Mouse (Mus musculus): ENCODE results near the gene B3galt6. TPM values are rescaled to one million over a fixed set of nuclear protein-coding genes. Genes with fewer than 3 reads are reported as not detected.

The B3galt6 gene
- polyA plus RNA-seq, 1 experiment: not detected

GRCm38 (mm10) chr4:156004109-156004508 lies 11.7 kb upstream of the B3galt6 start:
- Histone ChIP-seq H3K4me3 (ENCODE audit: insufficient read depth, low read depth, low read length) (no peak overlapping the region), H3K27ac (ENCODE audit: insufficient read depth, low read depth, low read length) (no peak overlapping the region), H3K4me1 (ENCODE audit: control insufficient read depth, insufficient read depth, low read length) (no peaks in the 10 kb centered on the region)
- no peak for TF ChIP-seq CTCF (IDR thresholded peaks at IDR 0.05; ENCODE audit: insufficient read depth, low read depth, low read length)
- TF ChIP-seq POLR2A (IDR thresholded peaks at IDR 0.05; ENCODE audit: insufficient read depth, low read depth, low read length): no peak
- 92% methylated on average over 3 of the region's 3 CpGs for WGBS

GRCm38 (mm10) chr4:155993606-155994005 lies 1.2 kb upstream of the B3galt6 start:
- TF ChIP-seq POLR2A (IDR thresholded peaks at IDR 0.05; ENCODE audit: insufficient read depth, low read depth, low read length) (no peak), CTCF (IDR thresholded peaks at IDR 0.05; ENCODE audit: insufficient read depth, low read depth, low read length) (no peak)
- Histone ChIP-seq H3K4me1 (ENCODE audit: control insufficient read depth, insufficient read depth, low read length) (peaks cover 13% of the 10 kb centered on the region), H3K4me3 (ENCODE audit: insufficient read depth, low read depth, low read length) (peak overlapping the region; percentile 82), H3K27ac (ENCODE audit: insufficient read depth, low read depth, low read length) (peak overlapping the region; percentile 97)
- 2% methylated on average over 15 of the region's 15 CpGs for WGBS

GRCm38 (mm10) chr4:155992906-155993547 lies 578 bp upstream of the B3galt6 start:
- WGBS: under 1% methylated on average over 70 of the region's 70 CpGs
- Histone ChIP-seq H3K27ac (ENCODE audit: insufficient read depth, low read depth, low read length) (peak overlapping the region; percentile 97), H3K4me3 (ENCODE audit: insufficient read depth, low read depth, low read length) (peak overlapping the region; percentile 82), H3K4me1 (ENCODE audit: control insufficient read depth, insufficient read depth, low read length) (peaks cover 13% of the 10 kb centered on the region)
- peak; percentile 35; the same call in 1 of the 2 replicates for TF ChIP-seq POLR2A (IDR thresholded peaks at IDR 0.05; ENCODE audit: insufficient read depth, low read depth, low read length)
- no peak for TF ChIP-seq CTCF (IDR thresholded peaks at IDR 0.05; ENCODE audit: insufficient read depth, low read depth, low read length)

GRCm38 (mm10) chr4:155991908-155992230 lies 580 bp downstream of the B3galt6 start:
- 22% methylated on average over 37 of the region's 37 CpGs for WGBS
- Histone ChIP-seq H3K4me3 (ENCODE audit: insufficient read depth, low read depth, low read length) (peak overlapping the region; percentile 73), H3K27ac (ENCODE audit: insufficient read depth, low read depth, low read length) (peak overlapping the region; percentile 83; the same call in 1 of the 2 replicates), H3K4me1 (ENCODE audit: control insufficient read depth, insufficient read depth, low read length) (peaks cover 13% of the 10 kb centered on the region)
- no peak for TF ChIP-seq CTCF (IDR thresholded peaks at IDR 0.05; ENCODE audit: insufficient read depth, low read depth, low read length)
- TF ChIP-seq POLR2A (IDR thresholded peaks at IDR 0.05; ENCODE audit: insufficient read depth, low read depth, low read length): no peak

- H3K4me1 ChIP-seq (ENCODE audit: control insufficient read depth, insufficient read depth, low read length): peaks cover 13% of the 10 kb centered on the region
- no peak overlapping the region for H3K27ac ChIP-seq (ENCODE audit: insufficient read depth, low read depth, low read length)
- no peak for TF ChIP-seq CTCF (IDR thresholded peaks at IDR 0.05; ENCODE audit: insufficient read depth, low read depth, low read length)
- TF ChIP-seq POLR2A (IDR thresholded peaks at IDR 0.05; ENCODE audit: insufficient read depth, low read depth, low read length): no peak
- H3K4me3 ChIP-seq (ENCODE audit: insufficient read depth, low read depth, low read length): peak overlapping the region; percentile 73
- 79% methylated on average over 22 of the region's 22 CpGs for WGBS
These were observed 1.1 kb downstream of the B3galt6 start for GRCm38 (mm10) chr4:155991211-155991907.

GRCm38 (mm10) chr4:155983788-155984187 lies 8.7 kb downstream of the B3galt6 start:
- no peak overlapping the region for H3K27ac ChIP-seq (ENCODE audit: insufficient read depth, low read depth, low read length)
- no peak overlapping the region for H3K4me3 ChIP-seq (ENCODE audit: insufficient read depth, low read depth, low read length)
- WGBS: 16% methylated on average over 2 of the region's 2 CpGs
- no peaks in the 10 kb centered on the region for H3K4me1 ChIP-seq (ENCODE audit: control insufficient read depth, insufficient read depth, low read length)
- no peak for TF ChIP-seq CTCF (IDR thresholded peaks at IDR 0.05; ENCODE audit: insufficient read depth, low read depth, low read length)
- TF ChIP-seq POLR2A (IDR thresholded peaks at IDR 0.05; ENCODE audit: insufficient read depth, low read depth, low read length): no peak

- 80% methylated on average over 12 of the region's 12 CpGs for WGBS
- Histone ChIP-seq H3K27ac (ENCODE audit: insufficient read depth, low read depth, low read length) (no peak overlapping the region), H3K4me3 (ENCODE audit: insufficient read depth, low read depth, low read length) (no peak overlapping the region), H3K4me1 (ENCODE audit: control insufficient read depth, insufficient read depth, low read length) (no peaks in the 10 kb centered on the region)
- TF ChIP-seq CTCF (IDR thresholded peaks at IDR 0.05; ENCODE audit: insufficient read depth, low read depth, low read length) (no peak), POLR2A (IDR thresholded peaks at IDR 0.05; ENCODE audit: insufficient read depth, low read depth, low read length) (no peak)
These were observed 10.9 kb downstream of the B3galt6 start for GRCm38 (mm10) chr4:155981436-155982082.

GRCm38 (mm10) chr4:155973239-155973638 lies 19.2 kb downstream of the B3galt6 start:
- no peak overlapping the region for H3K4me3 ChIP-seq (ENCODE audit: insufficient read depth, low read depth, low read length)
- no peak overlapping the region for H3K27ac ChIP-seq (ENCODE audit: insufficient read depth, low read depth, low read length)
- H3K4me1 ChIP-seq (ENCODE audit: control insufficient read depth, insufficient read depth, low read length): no peaks in the 10 kb centered on the region
- 89% methylated on average over 2 of the region's 2 CpGs for WGBS
- TF ChIP-seq CTCF (IDR thresholded peaks at IDR 0.05; ENCODE audit: insufficient read depth, low read depth, low read length) (no peak), POLR2A (IDR thresholded peaks at IDR 0.05; ENCODE audit: insufficient read depth, low read depth, low read length) (no peak)

- no peak for TF ChIP-seq POLR2A (IDR thresholded peaks at IDR 0.05; ENCODE audit: insufficient read depth, low read depth, low read length)
- TF ChIP-seq CTCF (IDR thresholded peaks at IDR 0.05; ENCODE audit: insufficient read depth, low read depth, low read length): no peak
- WGBS: 60% methylated on average over 6 of the region's 6 CpGs
- Histone ChIP-seq H3K4me1 (ENCODE audit: control insufficient read depth, insufficient read depth, low read length) (no peaks in the 10 kb centered on the region), H3K27ac (ENCODE audit: insufficient read depth, low read depth, low read length) (no peak overlapping the region), H3K4me3 (ENCODE audit: insufficient read depth, low read depth, low read length) (no peak overlapping the region)
These were observed 19.8 kb downstream of the B3galt6 start for GRCm38 (mm10) chr4:155972651-155973050.
